Mouse (Mus musculus): ENCODE data around the gene Riox1. TPM values are rescaled to one million over a fixed set of nuclear protein-coding genes. Genes with fewer than 3 reads are reported as not detected.

The Riox1 gene
- total RNA-seq, 2 experiments from 2014 or later = 13.0 to 21.5 TPM

Other genes with a start within 250 kb of the Riox1 start
- not detected in 2 replicates for gene Papln, start 187.0 kb upstream of the Riox1 start, total RNA-seq (2014; fragmentation: Nextera tagmentation)
- gene Papln, start 187.0 kb upstream of the Riox1 start, total RNA-seq (2017) = not detected in 2 replicates
- gene Numb, start 28.7 kb upstream of the Riox1 start, total RNA-seq (2014; fragmentation: Nextera tagmentation) = 9.3 and 14.2 TPM in 2 replicates
- gene Numb, start 28.7 kb upstream of the Riox1 start, total RNA-seq (2017) = 20.4 and 20.8 TPM in 2 replicates
- not detected in 2 replicates for gene Heatr4, start 34.2 kb downstream of the Riox1 start, total RNA-seq (2014; fragmentation: Nextera tagmentation)
- gene Heatr4, start 34.2 kb downstream of the Riox1 start, total RNA-seq (2017) = not detected in 2 replicates
- 10.1 and 14.0 TPM in 2 replicates for gene Acot2, start 37.3 kb downstream of the Riox1 start, total RNA-seq (2014; fragmentation: Nextera tagmentation)
- 11.5 and 12.0 TPM in 2 replicates for gene Acot2, start 37.3 kb downstream of the Riox1 start, total RNA-seq (2017)
- gene Acot1, start 58.9 kb downstream of the Riox1 start, total RNA-seq (2014; fragmentation: Nextera tagmentation) = 14.7 and 16.2 TPM in 2 replicates
- 9.6 and 12.3 TPM in 2 replicates for gene Acot1, start 58.9 kb downstream of the Riox1 start, total RNA-seq (2017)
- gene Acot4, start 87.8 kb downstream of the Riox1 start, total RNA-seq (2014; fragmentation: Nextera tagmentation) = 0.13 TPM in 1 of 2 replicates, not detected in the other
- not detected in 2 replicates for gene Acot4, start 87.8 kb downstream of the Riox1 start, total RNA-seq (2017)
- not detected in 2 replicates for gene Gm49366, start 88.3 kb downstream of the Riox1 start, total RNA-seq (2014; fragmentation: Nextera tagmentation)
- gene Gm49366, start 88.3 kb downstream of the Riox1 start, total RNA-seq (2017) = not detected in 2 replicates
- not detected in 2 replicates for gene Acot3, start 101.5 kb downstream of the Riox1 start, total RNA-seq (2014; fragmentation: Nextera tagmentation)
- not detected in 2 replicates for gene Acot3, start 101.5 kb downstream of the Riox1 start, total RNA-seq (2017)
- not detected in 2 replicates for gene Acot5, start 118.7 kb downstream of the Riox1 start, total RNA-seq (2014; fragmentation: Nextera tagmentation)
- gene Acot5, start 118.7 kb downstream of the Riox1 start, total RNA-seq (2017) = not detected in 2 replicates
- 0.68 and 2.2 TPM in 2 replicates for gene Acot6, start 150.0 kb downstream of the Riox1 start, total RNA-seq (2014; fragmentation: Nextera tagmentation)
- gene Acot6, start 150.0 kb downstream of the Riox1 start, total RNA-seq (2017) = 0.22 and 0.31 TPM in 2 replicates
- gene Dnal1, start 163.8 kb downstream of the Riox1 start, total RNA-seq (2014; fragmentation: Nextera tagmentation) = 1.5 and 4.1 TPM in 2 replicates
- gene Dnal1, start 163.8 kb downstream of the Riox1 start, total RNA-seq (2017) = 0.77 and 0.78 TPM in 2 replicates
- 0.26 and 0.47 TPM in 2 replicates for gene Pnma1, start 197.9 kb downstream of the Riox1 start, total RNA-seq (2014; fragmentation: Nextera tagmentation)
- gene Pnma1, start 197.9 kb downstream of the Riox1 start, total RNA-seq (2017) = 0.17 TPM in 1 of 2 replicates, not detected in the other

Data from granulocyte monocyte progenitor cell, adult 5-6 weeks (primary cell).